Mouse (Mus musculus) heart, embryonic 12.5 days (tissue): Measurements from ENCODE around the gene Gng5. TPM values are rescaled to one million over a fixed set of nuclear protein-coding genes. Genes with fewer than 3 reads are reported as not detected.

ENCODE experiments used
- ATAC-seq: fragments of 200-750 bp; cut with Nextera tagmentation; 2 replicates; pipeline ENCODE4 v1.8.0; 2017; ENCODE audit warnings: moderate TSS enrichment, moderate library complexity; ENCODE audit not compliant: insufficient number of reproducible peaks, low FRiP score
- H3K27ac ChIP-seq: fragments of 300-500 bp; sonication (generic); 2 replicates; pipeline ENCODE4 v1.5.1; 2016; ENCODE audit warnings: mild to moderate bottlenecking, moderate library complexity; ENCODE audit not compliant: poor library complexity, severe bottlenecking
- H3K27me3 ChIP-seq: fragments of 300-500 bp; sonication (generic); replicated peaks from 2 replicates; pipeline ENCODE4 v1.6.1; 2016; ENCODE audit warnings: mild to moderate bottlenecking, moderate library complexity
- H3K36me3 ChIP-seq: fragments of 300-500 bp; sonication (generic); 2 replicates; pipeline ENCODE4 v1.6.1; 2016; ENCODE audit warnings: mild to moderate bottlenecking, moderate library complexity
- H3K4me1 ChIP-seq: fragments of 300-500 bp; sonication (generic); replicated peaks from 2 replicates; pipeline ENCODE4 v1.6.1; 2016; ENCODE audit warnings: mild to moderate bottlenecking
- H3K4me2 ChIP-seq: fragments of 300-500 bp; sonication (generic); 2 replicates; pipeline ENCODE4 v1.6.1; 2016; ENCODE audit warnings: mild to moderate bottlenecking, moderate library complexity
- H3K4me3 ChIP-seq: fragments of 300-500 bp; sonication (generic); 2 replicates; pipeline ENCODE4 v1.5.1; 2016; ENCODE audit warnings: mild to moderate bottlenecking
- H3K9ac ChIP-seq: fragments of 300-500 bp; sonication (generic); 2 replicates; pipeline ENCODE4 v1.6.1; 2016; ENCODE audit warnings: mild to moderate bottlenecking, moderate library complexity
- H3K9me3 ChIP-seq: fragments of 300-500 bp; sonication (generic); replicated peaks from 2 replicates; pipeline ENCODE4 v1.6.1; 2016; ENCODE audit warnings: mild to moderate bottlenecking, moderate library complexity
- WGBS: fragments of 180-500 bp; shearing (Covaris S2); methylation state at CpG from one replicate; pipeline ENCODE4 v1.1.7; 2016; 5-methylcytosine and 5-hydroxymethylcytosine counted together
- polyA plus RNA-seq: library from polyadenylated mRNA; unstranded; fragments of >200 nt; fragmentation: Nextera tagmentation; extraction: Ambion mirVana; gene quantifications from 2 replicates; pipeline ENCODE4 v1.2.1, GENCODE M21; 2016

The Gng5 gene
- polyA plus RNA-seq, 1 experiment from 2014 or later, result 1,697 TPM

DNA sequence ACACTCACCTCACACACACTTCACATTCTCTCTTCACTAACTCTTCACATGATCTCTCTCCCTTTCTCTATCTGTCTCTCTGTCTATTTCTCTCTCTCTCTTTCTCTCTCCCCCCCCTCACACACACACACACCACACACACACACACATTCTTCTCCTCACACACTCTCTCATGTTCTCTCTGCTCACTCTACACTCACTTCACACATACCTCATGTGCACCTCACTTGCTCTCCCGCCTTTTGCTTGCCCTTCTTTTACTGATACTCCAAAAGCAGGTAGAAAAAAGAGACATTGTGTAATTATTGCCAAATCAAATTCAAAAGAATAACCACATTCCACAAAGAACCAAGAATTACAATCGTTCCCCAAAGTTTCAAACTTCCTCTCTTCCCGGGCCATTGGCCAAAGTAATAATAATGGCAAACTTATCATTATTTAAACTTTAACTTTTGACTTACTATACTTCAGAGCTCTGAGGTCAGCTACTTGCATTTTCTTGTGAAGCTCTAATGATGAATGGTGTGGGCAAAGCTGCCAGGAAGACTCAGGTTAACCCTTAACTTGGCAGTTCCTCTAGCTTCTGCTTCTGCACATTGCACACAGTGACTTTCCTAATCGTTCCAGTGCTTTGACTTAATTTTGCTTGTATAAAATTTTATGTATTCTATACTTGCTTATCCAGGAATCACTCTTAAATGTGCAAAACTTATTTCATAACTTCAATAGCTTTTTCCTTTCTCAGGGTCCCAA is 41.1 kb downstream of the Gng5 start:
- no peak overlapping the region for H3K27ac ChIP-seq
- no peaks in the 10 kb centered on the region for H3K9me3 ChIP-seq
- ATAC-seq, result no peak
- H3K36me3 ChIP-seq, result no peaks in the 10 kb centered on the region
- no peak overlapping the region for H3K9ac ChIP-seq
- no peaks in the 10 kb centered on the region for H3K27me3 ChIP-seq
- no peaks in the 10 kb centered on the region for H3K4me1 ChIP-seq
- no peak overlapping the region for H3K4me2 ChIP-seq
- no peak overlapping the region for H3K4me3 ChIP-seq
- WGBS, result 71% methylated on average over 4 of the region's 4 CpGs

DNA sequence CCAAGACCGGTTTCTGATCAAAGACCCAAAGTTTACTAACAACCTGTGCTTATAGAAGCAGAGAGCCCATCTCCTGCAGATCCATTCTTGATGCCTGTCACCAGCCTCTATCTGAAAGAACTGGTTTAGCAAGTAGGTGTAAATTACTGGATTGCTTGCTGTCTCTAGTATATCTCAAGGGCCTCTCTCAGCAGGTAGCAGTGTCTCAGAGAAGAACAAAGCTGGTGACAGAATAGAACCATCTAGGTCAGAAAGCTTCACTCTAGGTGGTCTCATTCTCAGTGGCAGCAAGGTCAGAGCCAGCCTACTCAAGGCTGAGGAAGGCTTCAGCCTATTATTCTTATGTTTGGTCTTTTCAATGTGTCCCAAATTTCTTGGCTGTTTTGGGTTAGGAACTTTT is 44.0 kb downstream of the Gng5 start:
- H3K9ac ChIP-seq, result no peak overlapping the region
- H3K4me1 ChIP-seq, result no peaks in the 10 kb centered on the region
- ATAC-seq, result no peak
- no peak overlapping the region for H3K4me3 ChIP-seq
- H3K27me3 ChIP-seq, result no peaks in the 10 kb centered on the region
- no peaks in the 10 kb centered on the region for H3K9me3 ChIP-seq
- 29% methylated on average over 1 of the region's 1 CpGs for WGBS
- no peaks in the 10 kb centered on the region for H3K36me3 ChIP-seq
- H3K27ac ChIP-seq, result no peak overlapping the region
- no peak overlapping the region for H3K4me2 ChIP-seq

DNA sequence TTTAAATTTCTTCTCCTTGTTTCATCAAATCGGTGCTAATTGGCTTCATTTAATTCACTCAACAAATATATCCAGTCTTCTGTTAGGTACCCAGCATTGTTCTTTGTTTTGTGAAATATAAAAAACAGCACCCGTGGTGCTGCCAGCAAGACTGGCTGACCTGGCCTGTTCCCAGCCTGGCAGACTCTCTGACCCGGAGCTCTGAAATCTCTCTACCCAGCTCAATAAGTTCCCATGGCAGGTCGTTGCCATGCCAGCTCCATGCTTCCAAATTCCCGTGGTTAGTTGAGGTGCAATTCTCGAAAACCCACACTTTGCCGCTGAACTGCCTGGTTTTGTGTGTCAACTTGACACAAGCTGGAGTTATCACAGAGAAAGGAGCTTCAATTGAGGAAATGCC is 55.2 kb downstream of the Gng5 start:
- no peak overlapping the region for H3K27ac ChIP-seq
- no peaks in the 10 kb centered on the region for H3K9me3 ChIP-seq
- ATAC-seq, result no peak
- H3K36me3 ChIP-seq, result no peaks in the 10 kb centered on the region
- no peak overlapping the region for H3K4me3 ChIP-seq
- no peak overlapping the region for H3K9ac ChIP-seq
- 85% methylated on average over 7 of the region's 7 CpGs for WGBS
- no peaks in the 10 kb centered on the region for H3K27me3 ChIP-seq
- no peak overlapping the region for H3K4me2 ChIP-seq
- peaks cover 8% of the 10 kb centered on the region for H3K4me1 ChIP-seq

Other genes starting within 250 kb of the Gng5 start
- gene Ssx2ip, start 95.2 kb upstream of the Gng5 start, polyA plus RNA-seq, result 24.4 and 26.0 TPM in 2 replicates
- 11.3 and 11.8 TPM in 2 replicates for gene Ctbs, start 50.0 kb upstream of the Gng5 start, polyA plus RNA-seq
- gene Spata1, start 54 bp upstream of the Gng5 start, polyA plus RNA-seq, result 4.9 and 7.5 TPM in 2 replicates
- gene Rpf1, start 21.6 kb downstream of the Gng5 start, polyA plus RNA-seq, result 41.2 and 45.6 TPM in 2 replicates
- gene Uox, start 70.6 kb downstream of the Gng5 start, polyA plus RNA-seq, result 0.08 TPM in 1 of 2 replicates, not detected in the other
- gene Dnase2b, start 115.8 kb downstream of the Gng5 start, polyA plus RNA-seq, result not detected in 2 replicates
- not detected in 2 replicates for gene 4930503B20Rik, start 151.5 kb downstream of the Gng5 start, polyA plus RNA-seq
- gene Samd13, start 185.8 kb downstream of the Gng5 start, polyA plus RNA-seq, result 2.0 and 2.1 TPM in 2 replicates